Mouse (Mus musculus) lung, embryonic 16.5 days (tissue): ENCODE measurements at regions not wholly inside any gene's neighbourhood (a gene's known extent, or its start where the extent isn't known, plus 50 kb on each side); places are given as distances from the start of the nearest gene placed in this dataset.

ENCODE experiments used
- ATAC-seq: fragments of 200-750 bp; cut with Nextera tagmentation; 2 replicates; pipeline ENCODE4 v1.8.0; 2017; ENCODE audit warnings: low read depth, mild to moderate bottlenecking, moderate library complexity
- H3K27ac ChIP-seq: fragments of 300-500 bp; sonication (generic); 2 replicates; pipeline ENCODE4 v1.5.1; 2014; ENCODE audit warnings: mild to moderate bottlenecking, control low read depth, low read length
- H3K27me3 ChIP-seq: fragments of 300-500 bp; sonication (generic); 2 replicates; pipeline ENCODE4 v1.6.1; 2014; ENCODE audit warnings: low read depth, low read length, mixed read lengths; ENCODE audit not compliant: control insufficient read depth, insufficient read depth
- H3K36me3 ChIP-seq: fragments of 300-500 bp; sonication (generic); 2 replicates; pipeline ENCODE4 v1.6.1; 2014; ENCODE audit warnings: low read length; ENCODE audit not compliant: control insufficient read depth, insufficient read depth
- H3K4me1 ChIP-seq: fragments of 300-500 bp; sonication (generic); replicated peaks from 2 replicates; pipeline ENCODE4 v1.6.1; 2014; ENCODE audit warnings: low read length, mixed read lengths; ENCODE audit not compliant: control insufficient read depth, insufficient read depth
- H3K4me2 ChIP-seq: fragments of 300-500 bp; sonication (generic); 2 replicates; pipeline ENCODE4 v1.6.1; 2014; ENCODE audit warnings: low read depth, low read length, control low read depth
- H3K4me3 ChIP-seq: fragments of 300-500 bp; sonication (generic); 2 replicates; pipeline ENCODE4 v1.5.1; 2014; ENCODE audit warnings: mild to moderate bottlenecking, low read length, control low read depth
- H3K9ac ChIP-seq: fragments of 300-500 bp; sonication (generic); 2 replicates; pipeline ENCODE4 v1.6.1; 2014; ENCODE audit warnings: low read length, control low read depth
- H3K9me3 ChIP-seq: fragments of 300-500 bp; sonication (generic); 2 replicates; pipeline ENCODE4 v1.6.1; 2016; ENCODE audit warnings: low read length; ENCODE audit not compliant: control insufficient read depth
- WGBS: fragments of 180-500 bp; shearing (Covaris S2); extraction: QIAGEN DNeasy Blood & Tissue Kit; methylation state at CpG from one replicate; pipeline ENCODE4 v1.1.7; 2014; 5-methylcytosine and 5-hydroxymethylcytosine counted together

- Histone ChIP-seq H3K36me3 (no peaks in the 10 kb centered on the region), H3K4me1 (peaks cover 3% of the 10 kb centered on the region; the same call in 1 of the 2 replicates), H3K27ac (no peak overlapping the region), H3K9me3 (no peaks in the 10 kb centered on the region), H3K27me3 (no peaks in the 10 kb centered on the region), H3K4me2 (no peak overlapping the region), H3K9ac (no peak overlapping the region), H3K4me3 (no peak overlapping the region)
- ATAC-seq: peak; percentile 54; the same call in 1 of the 2 replicates
- WGBS: 47% methylated on average over 9 of the region's 9 CpGs
These were observed 52.9 kb upstream of the Tcl1b2 start for GRCm38 (mm10) chr12:105092730-105093440.

DNA sequence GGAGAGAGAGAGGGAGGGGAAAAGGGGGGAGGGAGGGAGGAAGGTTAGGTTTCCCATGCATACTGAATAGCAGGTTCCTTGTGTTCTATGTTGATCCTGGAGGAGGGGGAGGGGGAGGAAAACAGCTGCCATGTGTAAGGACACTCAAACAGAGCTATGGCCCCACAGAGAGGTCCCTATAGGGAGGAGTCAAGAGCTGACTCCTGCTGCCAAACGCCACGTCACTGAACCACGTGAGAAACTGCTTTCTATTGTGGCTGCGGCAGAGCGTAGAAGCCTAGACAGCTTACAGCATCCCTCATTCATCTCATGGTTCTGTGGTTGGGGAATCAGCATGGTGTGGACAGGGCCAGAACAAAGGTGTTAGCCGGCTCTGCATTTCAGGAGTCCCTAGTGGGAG is 52.3 kb upstream of the Tcl1b2 start:
- no peaks in the 10 kb centered on the region for H3K27me3 ChIP-seq
- no peak overlapping the region for H3K9ac ChIP-seq
- peak; percentile 31; the same call in 1 of the 2 replicates for ATAC-seq
- no peak overlapping the region for H3K27ac ChIP-seq
- peaks cover 3% of the 10 kb centered on the region; the same call in 1 of the 2 replicates for H3K4me1 ChIP-seq
- H3K4me2 ChIP-seq: no peak overlapping the region
- H3K36me3 ChIP-seq: no peaks in the 10 kb centered on the region
- H3K4me3 ChIP-seq: no peak overlapping the region
- 50% methylated on average over 6 of the region's 6 CpGs for WGBS
- H3K9me3 ChIP-seq: no peaks in the 10 kb centered on the region
